Mouse (Mus musculus) heart, adult 2 months (tissue): ENCODE measurements around the gene Fetub.

ENCODE experiments used
- CTCF ChIP-seq: fragments of 200-600 bp; IDR thresholded peaks from 2 replicates; pipeline ENCODE4 v1.8.1; 2022; ENCODE audit warnings: antibody characterized with exemption, mild to moderate bottlenecking, moderate library complexity
- POLR2A ChIP-seq: fragments of 200-500 bp; IDR thresholded peaks from 2 replicates; pipeline ENCODE4 v1.6.1; 2011; ENCODE audit warnings: mild to moderate bottlenecking, low read depth, low read length, control low read depth; ENCODE audit not compliant: insufficient read depth

GRCm38 (mm10) chr16:22876218-22877043 lies 41.7 kb upstream of the Fetub start:
- TF ChIP-seq CTCF, result peak; percentile 79
- no peak for TF ChIP-seq POLR2A
